Mouse (Mus musculus) cortical plate, adult 2 months (tissue): ENCODE results near the gene Fcna.

Source experiments
- CTCF ChIP-seq: fragments of 200-500 bp; IDR thresholded peaks from 2 replicates; pipeline ENCODE4 v1.5.1; 2011; ENCODE audit warnings: mild to moderate bottlenecking, control low read depth, low read length; ENCODE audit not compliant: insufficient read depth; ENCODE audit errors: extremely low read depth
- POLR2A ChIP-seq: fragments of 200-500 bp; IDR thresholded peaks from 2 replicates; pipeline ENCODE4 v1.6.1; 2011; ENCODE audit warnings: mild to moderate bottlenecking, low read length, control low read depth; ENCODE audit not compliant: insufficient read depth; ENCODE audit errors: extremely low read depth

DNA sequence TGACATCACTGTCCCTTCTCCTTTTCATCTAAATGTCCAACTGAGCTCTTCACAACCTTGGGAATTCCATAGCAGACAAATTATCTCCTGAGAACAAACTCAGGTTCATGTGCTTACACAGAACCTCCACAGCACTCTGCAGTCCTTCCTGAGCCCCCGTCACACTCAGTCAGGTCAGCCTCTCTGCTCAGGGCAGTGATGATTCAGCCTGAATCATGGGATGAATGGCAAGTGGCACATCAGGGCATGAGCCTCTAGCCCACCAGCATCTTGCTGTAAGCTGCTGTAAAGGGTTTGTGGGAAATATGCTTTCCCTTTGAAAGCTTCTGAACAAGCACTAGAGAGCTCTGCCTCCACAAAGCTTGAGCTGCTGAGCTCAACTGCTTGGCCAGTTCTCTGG lies 29.1 kb downstream of the Fcna start:
- TF ChIP-seq CTCF (no peak), POLR2A (no peak)
